9 mouse cellular contexts compared by ENCODE assay signal in genomic region chr6:30357561-30358177, GRCm38 (mm10). TPM values are rescaled to one million over a fixed set of nuclear protein-coding genes. Genes with fewer than 3 reads are reported as not detected.
DNase-seq lines count a peak whose midpoint lies in the region; ATAC-seq and TF ChIP-seq lines count a peak whose summit lies in the region.
"Had no signal": no experiment of that assay in that cellular context is flagged by ENCODE, and none has a peak within 500 bp of the region (broad histone marks: within the 10 kb centered on the region; RNA-seq: fewer than 3 reads in every experiment).

No protein-coding gene starts in this region.

- DNase-seq in heart, adult 18-20 months = peak; percentile 76 to 94
- no peak for DNase-seq in heart, embryonic 10.5 days (ENCODE audit: low spot score)
- DNase-seq in cerebellum, adult 9-11 months = peak; percentile 62
- peak; percentile 72 to 76 for DNase-seq in frontal cortex, postnatal 25 days (ENCODE audit: low spot score in 2 of 2)
- DNase-seq in induced T-regulatory cell, adult 2 months (ENCODE audit: low read depth) = peak; percentile 94
- DNase-seq in left cerebral cortex, postnatal 4 days = peak; percentile 82
- DNase-seq in midbrain, embryonic 14.5 days = peak; percentile 92
- DNase-seq in spleen, adult 2 months (ENCODE audit: low read depth in 1 of 2, low spot score in 2 of 2) = peak; percentile 69 to 76

- TF ChIP-seq CTCF in spleen, adult 2 months (IDR thresholded peaks at IDR 0.05; ENCODE audit: extremely low read depth, insufficient read depth, insufficient read length, insufficient replicate concordance) = peak; percentile 79; the same call in 1 of the 2 replicates

- H3K4me2 ChIP-seq in midbrain, embryonic 14.5 days (ENCODE audit: low read length) = no peak overlapping the region

- WGBS in heart, embryonic 10.5 days = 19% methylated on average over 9 of the region's 9 CpGs
- 20% methylated on average over 9 of the region's 9 CpGs for WGBS in midbrain, embryonic 14.5 days
- 23% methylated on average over 9 of the region's 9 CpGs for WGBS in spleen, adult 2 months

- H3K27me3 ChIP-seq in heart, embryonic 10.5 days (ENCODE audit: insufficient read depth, poor library complexity, severe bottlenecking) = no peaks in the 10 kb centered on the region
- H3K27me3 ChIP-seq in midbrain, embryonic 14.5 days (ENCODE audit: control insufficient read depth, insufficient read depth, low read length) = no peaks in the 10 kb centered on the region
- no peaks in the 10 kb centered on the region for H3K27me3 ChIP-seq in spleen, adult 2 months (ENCODE audit: control insufficient read depth, insufficient read depth, low read length)
- H3K27me3 ChIP-seq: Patski had no signal

- H3K4me1 ChIP-seq in heart, embryonic 10.5 days = peaks cover 50% of the 10 kb centered on the region
- H3K4me1 ChIP-seq in midbrain, embryonic 14.5 days (ENCODE audit: control insufficient read depth, insufficient read depth, low read length) = no peaks in the 10 kb centered on the region
- peaks cover 13% of the 10 kb centered on the region; the same call in 1 of the 2 replicates for H3K4me1 ChIP-seq in spleen, adult 2 months (ENCODE audit: control insufficient read depth, insufficient read depth, insufficient read length)

- H3K9me3 ChIP-seq in heart, embryonic 10.5 days = no peaks in the 10 kb centered on the region
- H3K9me3 ChIP-seq in midbrain, embryonic 14.5 days (ENCODE audit: control insufficient read depth, low read length) = no peaks in the 10 kb centered on the region

- TF ChIP-seq POLR2A in spleen, adult 2 months (IDR thresholded peaks at IDR 0.05; ENCODE audit: low read depth, low read length) = no peak

- no peak overlapping the region for H3K4me3 ChIP-seq in heart, embryonic 10.5 days
- H3K4me3 ChIP-seq in midbrain, embryonic 14.5 days (replicated peaks; ENCODE audit: low read depth, low read length) = no peak overlapping the region
- H3K4me3 ChIP-seq in spleen, adult 2 months (ENCODE audit: extremely low read depth, insufficient read depth, insufficient read length) = no peak overlapping the region

- no peaks in the 10 kb centered on the region for H3K36me3 ChIP-seq in heart, embryonic 10.5 days
- H3K36me3 ChIP-seq in midbrain, embryonic 14.5 days (ENCODE audit: control insufficient read depth, insufficient read depth, low read length) = 0 out of 2 replicates have a peak, but pooled peaks cover under 1% of the 10 kb centered on the region
- H3K36me3 ChIP-seq in spleen, adult 2 months (ENCODE audit: control insufficient read depth, insufficient read depth, low read length) = no peaks in the 10 kb centered on the region

- peak; percentile 77; the same call in 1 of the 2 replicates for ATAC-seq in midbrain, embryonic 14.5 days (ENCODE audit: low FRiP score, low TSS enrichment)
- ATAC-seq: Patski had no signal

- H3K27ac ChIP-seq in heart, embryonic 10.5 days = no peak overlapping the region
- no peak overlapping the region for H3K27ac ChIP-seq in midbrain, embryonic 14.5 days (replicated peaks; ENCODE audit: low read depth, low read length)
- no peak overlapping the region for H3K27ac ChIP-seq in spleen, adult 2 months (ENCODE audit: insufficient read depth, low read length)

- intact Hi-C loops in left cerebral cortex, postnatal 4 days (cut with DNase I) = loop anchor here (10.0 kb wide), 1 partner anchor 113 kb away; no protein-coding TSS in a partner anchor

- H3K9ac ChIP-seq in midbrain, embryonic 14.5 days (replicated peaks; ENCODE audit: low read length) = no peak overlapping the region

RNA-seq across cellular contexts. Expression of gene Zc3hc1, which starts 33.2 kb away (rescaled TPM):
- 10 to 100 TPM; 14.8 to 19.3 TPM for total RNA-seq in heart, adult 18-20 months (2021)
- 55.6 and 71.2 TPM in 2 replicates for polyA plus RNA-seq in heart, embryonic 10.5 days (2016; fragmentation: Nextera tagmentation; extraction: Ambion mirVana)
- 10 to 100 TPM; 38.1 to 39.7 TPM for total RNA-seq in left cerebral cortex, postnatal 4 days (2021)
- polyA plus RNA-seq in midbrain, embryonic 14.5 days (2014; fragmentation: Nextera tagmentation; extraction: Ambion mirVana) = 67.4 and 71.6 TPM in 2 replicates
- polyA plus RNA-seq in spleen, adult 2 months (2012; rRNA removed) = 11.3 and 12.3 TPM in 2 replicates

RNA-seq across cellular contexts. Expression of gene Klhdc10, which starts 44.0 kb away (rescaled TPM):
- 10 to 100 TPM; 42.6 to 42.8 TPM for total RNA-seq in heart, adult 18-20 months (2021)
- 30.9 and 33.8 TPM in 2 replicates for polyA plus RNA-seq in heart, embryonic 10.5 days (2016; fragmentation: Nextera tagmentation; extraction: Ambion mirVana)
- total RNA-seq in left cerebral cortex, postnatal 4 days (2021) = 100 to 1,000 TPM; 154 to 156 TPM
- polyA plus RNA-seq in midbrain, embryonic 14.5 days (2014; fragmentation: Nextera tagmentation; extraction: Ambion mirVana) = 44.2 and 56.2 TPM in 2 replicates
- polyA plus RNA-seq in spleen, adult 2 months (2012; rRNA removed) = 6.7 and 10.0 TPM in 2 replicates

RNA-seq across cellular contexts. Expression of gene Ube2h, which starts 53.3 kb away (rescaled TPM):
- total RNA-seq in heart, adult 18-20 months (2021) = 10 to 100 TPM; 56.8 to 63.6 TPM
- 49.6 and 51.7 TPM in 2 replicates for polyA plus RNA-seq in heart, embryonic 10.5 days (2016; fragmentation: Nextera tagmentation; extraction: Ambion mirVana)
- total RNA-seq in left cerebral cortex, postnatal 4 days (2021) = 10 to 100 TPM; 80.7 to 86.4 TPM
- polyA plus RNA-seq in midbrain, embryonic 14.5 days (2014; fragmentation: Nextera tagmentation; extraction: Ambion mirVana) = 63.1 and 76.5 TPM in 2 replicates
- polyA plus RNA-seq in spleen, adult 2 months (2012; rRNA removed) = 69.7 and 101 TPM in 2 replicates
